Mouse (Mus musculus) myocyte (in vitro differentiated cells): ENCODE results near the gene Scrn2. TPM values are rescaled to one million over a fixed set of nuclear protein-coding genes. Genes with fewer than 3 reads are reported as not detected.

Experiments used
- H3K27me3 ChIP-seq: one replicate; pipeline ENCODE4 v1.6.1; 2011; ENCODE audit not compliant: control insufficient read depth, insufficient read depth, insufficient read length
- H3K36me3 ChIP-seq: one replicate; pipeline ENCODE4 v1.6.1; 2011; ENCODE audit not compliant: control insufficient read depth, insufficient read depth
- H3K4me2 ChIP-seq: one replicate; pipeline ENCODE4 v1.6.1; 2011; ENCODE audit warnings: low read depth, control low read depth
- H3K4me3 ChIP-seq: one replicate; pipeline ENCODE4 v1.5.1; 2011; ENCODE audit warnings: mild to moderate bottlenecking, control low read depth, moderate library complexity
- H3K79me2 ChIP-seq: one replicate; pipeline ENCODE4 v1.6.1; 2011; ENCODE audit not compliant: control insufficient read depth, insufficient read depth
- H3ac ChIP-seq: one replicate; pipeline ENCODE4 v1.6.1; 2011; ENCODE audit not compliant: control insufficient read depth, insufficient read length
- CEBPB ChIP-seq: IDR thresholded peaks from 2 replicates; pipeline ENCODE4 v1.6.1; 2011; ENCODE audit warnings: mild to moderate bottlenecking, moderate library complexity; ENCODE audit not compliant: poor library complexity, insufficient read depth, severe bottlenecking
- E2F4 ChIP-seq: IDR thresholded peaks from one replicate; pipeline ENCODE4 v1.6.1; 2011; ENCODE audit warnings: mild to moderate bottlenecking, control low read depth, moderate library complexity; ENCODE audit not compliant: insufficient read depth
- MAX ChIP-seq: IDR thresholded peaks from one replicate; pipeline ENCODE4 v1.6.1; 2011; ENCODE audit warnings: low read depth, mild to moderate bottlenecking, control low read depth
- MYOD1 ChIP-seq, 3 experiments: IDR thresholded peaks; one replicate each; pipeline ENCODE4 v1.6.1; 2011; ENCODE audit warnings: control low read depth in 2 of 3, low read depth in 2 of 3, mild to moderate bottlenecking in 2 of 3, moderate library complexity in 1 of 3; ENCODE audit not compliant: insufficient read length in 2 of 3, control insufficient read depth in 1 of 3
- MYOG ChIP-seq, 3 experiments: IDR thresholded peaks; one replicate each; pipeline ENCODE4 v1.6.1; 2011; ENCODE audit warnings: control low read depth in 2 of 3, low read depth in 2 of 3, mild to moderate bottlenecking in 2 of 3; ENCODE audit not compliant: insufficient read length in 2 of 3, control insufficient read depth in 1 of 3, insufficient read depth in 1 of 3
- POLR2A ChIP-seq: IDR thresholded peaks from one replicate; pipeline ENCODE4 v1.6.1; 2011; ENCODE audit warnings: low read depth, mild to moderate bottlenecking, control low read depth, moderate library complexity; ENCODE audit not compliant: insufficient read length
- POLR2AphosphoS2 ChIP-seq: IDR thresholded peaks from one replicate; pipeline ENCODE4 v1.6.1; 2011; ENCODE audit warnings: low read depth, control low read depth; ENCODE audit not compliant: insufficient read length
- REST ChIP-seq: IDR thresholded peaks from one replicate; pipeline ENCODE4 v1.6.1; 2011; ENCODE audit warnings: mild to moderate bottlenecking, control low read depth, moderate library complexity; ENCODE audit not compliant: insufficient read depth, insufficient read length
- SRF ChIP-seq: IDR thresholded peaks from one replicate; pipeline ENCODE4 v1.6.1; 2011; ENCODE audit warnings: low read depth; ENCODE audit not compliant: control insufficient read depth, insufficient read length
- TCF12 ChIP-seq: IDR thresholded peaks from one replicate; pipeline ENCODE4 v1.6.1; 2011; ENCODE audit warnings: mild to moderate bottlenecking, control low read depth; ENCODE audit not compliant: poor library complexity, insufficient read depth, severe bottlenecking
- TCF3 ChIP-seq: IDR thresholded peaks from one replicate; pipeline ENCODE4 v1.6.1; 2011; ENCODE audit warnings: low read depth, control low read depth; ENCODE audit not compliant: insufficient read length
- USF1 ChIP-seq: IDR thresholded peaks from one replicate; pipeline ENCODE4 v1.6.1; 2011; ENCODE audit warnings: low read depth, mild to moderate bottlenecking, control low read depth, moderate library complexity
- polyA plus RNA-seq: library from polyadenylated mRNA; unstranded; fragments of >200 nt; fragmentation: generic; extraction: Trizol; gene quantifications from one replicate; pipeline ENCODE4 v1.2.1, GENCODE M21; 2012; ENCODE audit warnings: missing spikeins

Scrn2 gene
- polyA plus RNA-seq, 1 experiment, result 22.4 TPM

GRCm38 (mm10) chr11:97044902-97045301, 15.2 kb downstream of the Scrn2 start:
- Histone ChIP-seq H3K4me2 (no peak overlapping the region), H3K36me3 (peaks cover 5% of the 10 kb centered on the region)

GRCm38 (mm10) chr11:97045861-97046260, 16.1 kb downstream of the Scrn2 start:
- Histone ChIP-seq H3K4me2 (no peak overlapping the region), H3K36me3 (peaks cover 5% of the 10 kb centered on the region), H3K4me3 (no peak overlapping the region), H3K27me3 (no peaks in the 10 kb centered on the region), H3K79me2 (peaks cover 29% of the 10 kb centered on the region), H3ac (no peak overlapping the region)
- TF ChIP-seq SRF (no peak), MYOD1 (IDR thresholded peaks at IDR 0.05; ENCODE audit: control insufficient read depth in 1 of 3, insufficient read length in 2 of 3, low read depth in 2 of 3) (no peak), TCF12 (no peak), USF1 (no peak)

More at GRCm38 (mm10) chr11:97044902-97045301, 15.2 kb downstream of the Scrn2 start:
- H3K27me3 ChIP-seq, result no peaks in the 10 kb centered on the region
- TF ChIP-seq MYOG (IDR thresholded peaks at IDR 0.05; ENCODE audit: control insufficient read depth in 1 of 3, insufficient read depth in 1 of 3, insufficient read length in 2 of 3, low read depth in 2 of 3) (no peak), POLR2AphosphoS2 (no peak), POLR2A (no peak), MYOD1 (IDR thresholded peaks at IDR 0.05; ENCODE audit: control insufficient read depth in 1 of 3, insufficient read length in 2 of 3, low read depth in 2 of 3) (no peak), TCF3 (no peak), USF1 (no peak), CEBPB (no peak), REST (no peak), MAX (no peak), E2F4 (no peak), SRF (no peak), TCF12 (no peak)
- peaks cover 29% of the 10 kb centered on the region for H3K79me2 ChIP-seq
- no peak overlapping the region for H3K4me3 ChIP-seq
- no peak overlapping the region for H3ac ChIP-seq

GRCm38 (mm10) chr11:97048090-97048650, 18.4 kb downstream of the Scrn2 start:
- no peak overlapping the region for H3K4me2 ChIP-seq
- no peak overlapping the region for H3ac ChIP-seq
- H3K79me2 ChIP-seq, result peaks cover 12% of the 10 kb centered on the region
- no peaks in the 10 kb centered on the region for H3K27me3 ChIP-seq
- TF ChIP-seq POLR2A, result no peak
- TF ChIP-seq POLR2AphosphoS2, result no peak
- no peak for TF ChIP-seq SRF
- no peak for TF ChIP-seq USF1
- TF ChIP-seq TCF12, result no peak
- TF ChIP-seq MYOG (IDR thresholded peaks at IDR 0.05; ENCODE audit: control insufficient read depth in 1 of 3, insufficient read depth in 1 of 3, insufficient read length in 2 of 3, low read depth in 2 of 3), result no peak
- no peak overlapping the region for H3K4me3 ChIP-seq
- H3K36me3 ChIP-seq, result peaks cover 5% of the 10 kb centered on the region

- no peak overlapping the region for H3K4me2 ChIP-seq
- H3ac ChIP-seq, result no peak overlapping the region
- H3K36me3 ChIP-seq, result peaks cover 5% of the 10 kb centered on the region
- H3K79me2 ChIP-seq, result peaks cover 4% of the 10 kb centered on the region
- no peak overlapping the region for H3K4me3 ChIP-seq
- H3K27me3 ChIP-seq, result no peaks in the 10 kb centered on the region
- no peak for TF ChIP-seq TCF12
- TF ChIP-seq USF1, result no peak
- no peak for TF ChIP-seq SRF
- no peak for TF ChIP-seq REST
- TF ChIP-seq MYOD1 (IDR thresholded peaks at IDR 0.05; ENCODE audit: control insufficient read depth in 1 of 3, insufficient read length in 2 of 3, low read depth in 2 of 3), result no peak
- TF ChIP-seq MYOG (IDR thresholded peaks at IDR 0.05; ENCODE audit: control insufficient read depth in 1 of 3, insufficient read depth in 1 of 3, insufficient read length in 2 of 3, low read depth in 2 of 3), result no peak
- no peak for TF ChIP-seq CEBPB
- TF ChIP-seq POLR2AphosphoS2, result no peak
- no peak for TF ChIP-seq MAX
- TF ChIP-seq POLR2A, result no peak
- no peak for TF ChIP-seq TCF3
- TF ChIP-seq E2F4, result no peak
Observed at GRCm38 (mm10) chr11:97049492-97050085, 19.9 kb downstream of the Scrn2 start.
